Mouse (Mus musculus) adrenal gland, adult 18-20 months (tissue): ENCODE data around the gene Ctdspl. TPM values are rescaled to one million over a fixed set of nuclear protein-coding genes. Genes with fewer than 3 reads are reported as not detected.

Experiments
- DNase-seq, 2 experiments: peaks; one replicate each; pipeline ENCODE4 v3.0.0; 2021 to 2022; ENCODE audit warnings: low spot score in 2 of 2
- total RNA-seq, 2 experiments: library from RNA; stranded (reverse); gene quantifications; 1 replicate in 1 of 2; 2 replicates in 1 of 2; pipeline ENCODE4 v1.2.3; 2021

Ctdspl gene
- total RNA-seq, 2 experiments from 2014 or later, result 28.8 to 37.7 TPM

DNA sequence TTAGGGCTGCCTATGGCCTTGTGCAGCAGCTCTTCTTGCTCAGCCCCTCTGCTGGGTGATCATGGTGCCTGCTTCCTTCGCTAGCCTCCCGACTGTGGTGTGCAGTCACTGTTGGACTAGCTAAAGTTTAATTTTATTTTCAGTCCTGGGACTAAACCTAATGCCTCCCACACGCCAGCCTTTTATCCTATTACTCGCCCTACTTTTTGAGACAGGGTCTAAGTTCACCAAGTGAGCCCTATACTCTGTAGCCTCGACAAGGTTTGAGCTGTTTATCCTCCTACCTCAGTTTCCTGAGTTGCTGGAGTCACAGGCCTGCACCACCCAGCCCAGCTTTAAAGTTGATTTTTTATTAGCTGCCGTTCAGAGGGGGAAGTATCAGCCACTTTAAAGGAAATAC is 99.0 kb downstream of the Ctdspl start:
- no peak for DNase-seq

DNA sequence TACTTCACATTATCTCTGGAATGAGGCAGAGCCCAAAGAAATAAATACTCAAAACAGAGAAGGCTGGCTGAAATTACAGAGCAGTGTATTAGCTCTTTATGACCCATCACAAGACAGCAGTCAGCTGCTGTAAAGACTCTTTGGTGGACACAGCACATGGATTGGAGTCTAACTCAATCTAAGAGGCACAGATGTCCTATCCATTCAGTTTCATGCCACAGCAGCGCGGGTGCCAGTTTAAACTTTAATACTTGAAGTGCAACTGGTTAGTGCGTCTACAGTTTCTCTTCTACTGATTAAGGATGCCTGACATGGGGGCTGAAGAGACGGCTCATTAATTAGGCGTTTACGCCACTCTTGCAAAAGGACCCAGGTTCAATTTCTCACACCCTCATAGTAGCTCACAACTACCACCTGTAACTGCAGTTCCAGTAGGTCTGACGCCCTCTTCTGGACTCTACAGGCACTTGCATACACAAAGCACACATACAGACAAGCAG is 99.6 kb downstream of the Ctdspl start:
- no peak for DNase-seq

DNA sequence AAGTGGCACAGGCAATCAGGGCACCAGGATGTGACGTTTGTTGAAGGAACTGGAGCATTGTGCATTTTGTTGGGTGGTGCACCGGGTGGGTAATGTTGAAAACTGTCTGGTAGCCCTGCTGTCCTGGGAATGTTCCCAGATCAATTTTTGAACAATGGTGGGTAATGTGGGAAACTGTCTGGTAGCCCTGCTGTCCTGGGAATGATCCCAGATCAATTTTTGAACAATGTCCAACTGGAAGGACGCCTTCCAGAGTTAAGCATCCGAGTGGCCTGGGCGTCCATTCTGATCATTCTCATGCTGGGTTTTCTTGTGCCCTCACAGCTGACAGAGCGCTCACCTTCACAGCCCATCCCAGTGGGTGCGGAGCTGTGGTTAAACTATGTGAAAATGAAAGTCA is 101.1 kb downstream of the Ctdspl start:
- no peak for DNase-seq

DNA sequence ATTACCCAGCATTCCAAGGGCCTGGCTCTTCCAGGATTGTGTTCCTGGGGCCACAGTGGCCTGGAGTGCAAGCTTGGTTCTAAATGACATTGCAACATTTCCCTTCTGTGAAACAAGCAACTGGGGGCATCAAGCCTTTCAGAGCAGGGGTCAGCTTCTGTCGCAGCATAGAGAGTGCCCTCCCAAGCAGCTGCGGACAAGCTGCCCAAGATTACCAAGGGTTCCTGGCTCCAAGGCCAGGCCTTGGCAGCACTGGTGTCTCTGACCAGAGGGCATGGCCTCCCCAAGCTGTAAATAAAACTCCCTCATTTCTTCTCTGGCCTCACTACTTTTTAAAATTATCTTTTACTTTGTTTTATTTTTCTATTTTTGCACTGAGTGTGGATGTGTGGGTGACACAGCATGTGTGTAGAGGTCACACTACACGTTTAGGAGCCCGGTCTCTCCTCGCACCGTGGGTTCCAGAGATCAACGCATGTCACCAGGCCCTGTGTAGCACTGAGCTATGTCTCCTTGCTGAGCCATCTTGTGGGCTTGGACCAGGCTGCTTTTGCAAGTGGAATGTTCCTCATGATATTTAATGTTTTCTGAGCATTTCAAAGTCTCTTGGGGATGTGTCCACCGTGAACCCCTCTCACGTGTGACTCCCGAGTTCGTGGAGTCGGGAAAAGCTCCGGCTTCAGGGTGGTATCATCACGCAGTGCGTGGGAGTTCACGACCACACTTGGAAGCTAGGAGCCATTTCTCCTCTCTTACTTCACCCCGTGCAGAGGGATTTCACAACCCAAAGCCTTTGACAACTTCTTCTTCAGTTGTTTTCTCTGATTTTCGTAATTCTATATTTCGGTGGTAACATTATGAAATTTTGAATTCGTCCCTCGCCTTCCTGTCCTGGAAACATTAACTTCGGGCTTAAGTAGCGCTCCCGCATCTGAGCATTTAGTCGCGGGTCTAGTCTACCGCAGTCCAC is 102.3 kb downstream of the Ctdspl start:
- DNase-seq, result no peak

DNA sequence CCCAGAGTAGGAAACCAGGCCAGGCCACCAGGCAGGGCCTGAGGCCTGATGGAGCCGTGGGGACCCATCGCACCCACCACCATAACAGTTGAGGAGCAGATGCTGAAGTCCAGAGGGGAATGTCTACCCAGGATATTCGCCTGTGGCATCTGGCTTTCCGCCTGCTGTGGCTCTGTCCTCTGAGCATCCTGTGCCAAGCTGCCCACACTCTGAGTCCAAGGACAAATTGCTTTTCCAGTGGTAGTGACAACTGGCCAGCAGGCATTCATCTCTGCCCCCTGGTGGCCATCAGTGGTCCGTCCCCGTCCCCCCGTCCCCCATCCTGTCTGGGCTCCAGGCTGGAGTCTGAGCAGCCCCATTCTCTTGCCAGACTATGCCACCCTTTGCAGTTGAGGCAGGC is 103.3 kb downstream of the Ctdspl start:
- DNase-seq, result peak; percentile 75 to 76

DNA sequence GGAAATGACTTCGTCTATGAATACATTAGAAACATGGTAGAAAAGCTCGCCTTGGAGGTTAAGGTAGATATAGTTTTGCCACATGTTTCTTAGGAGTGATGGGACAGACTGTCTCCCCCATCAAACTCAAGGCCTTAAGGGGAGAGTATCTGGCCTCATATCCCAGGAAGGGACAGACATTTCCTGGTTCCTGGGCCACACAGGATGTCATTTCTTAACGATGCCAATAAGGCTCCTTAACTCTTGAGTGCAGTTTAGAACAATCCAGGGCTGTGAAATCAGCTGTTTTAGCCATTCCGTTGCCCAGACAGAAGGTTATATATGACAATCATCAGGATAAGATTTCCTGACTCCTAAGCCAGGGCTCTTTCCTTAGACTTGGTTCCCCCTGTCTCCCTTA is 104.8 kb downstream of the Ctdspl start:
- DNase-seq, result no peak

DNA sequence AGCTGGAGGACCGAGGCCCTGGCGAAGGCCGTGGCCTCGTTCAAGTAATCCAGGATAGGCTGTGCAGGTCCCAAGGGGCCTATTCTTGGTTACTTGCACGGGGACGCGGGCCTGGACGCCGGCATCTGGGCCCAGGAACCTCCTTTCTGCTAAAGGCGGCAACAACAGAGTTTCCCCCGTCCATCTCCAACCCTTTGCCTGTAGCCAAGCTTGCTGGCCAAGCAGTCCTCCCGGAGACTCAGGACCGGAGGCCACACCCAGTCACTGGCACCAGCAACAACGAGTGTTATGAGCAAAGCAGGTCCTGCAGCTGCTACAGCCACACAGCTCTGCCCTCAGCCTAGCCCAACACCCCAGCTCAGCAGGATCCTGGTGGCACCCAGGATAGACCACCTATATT is 105.5 kb downstream of the Ctdspl start:
- peak; percentile 8 to 38 for DNase-seq

DNA sequence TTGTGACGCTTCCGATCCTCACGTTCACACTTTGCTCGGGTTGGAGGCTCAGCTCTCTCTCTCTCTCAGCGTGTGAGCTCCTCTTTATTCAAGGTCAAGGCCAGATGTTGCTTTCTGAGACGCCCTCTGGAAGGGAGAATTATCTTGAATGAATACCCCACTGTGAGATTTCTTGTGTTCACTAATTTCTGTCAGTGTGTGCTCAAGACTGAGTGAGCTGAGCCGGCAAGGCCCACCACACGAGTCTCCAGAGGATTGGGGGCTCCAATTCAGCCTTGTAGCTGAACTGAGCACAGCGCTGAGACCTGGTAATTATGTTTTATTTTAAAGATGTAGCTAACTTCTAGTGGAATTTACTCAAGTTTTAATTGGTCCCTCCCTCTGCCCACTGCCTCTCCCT is 106.3 kb downstream of the Ctdspl start:
- DNase-seq, result no peak

DNA sequence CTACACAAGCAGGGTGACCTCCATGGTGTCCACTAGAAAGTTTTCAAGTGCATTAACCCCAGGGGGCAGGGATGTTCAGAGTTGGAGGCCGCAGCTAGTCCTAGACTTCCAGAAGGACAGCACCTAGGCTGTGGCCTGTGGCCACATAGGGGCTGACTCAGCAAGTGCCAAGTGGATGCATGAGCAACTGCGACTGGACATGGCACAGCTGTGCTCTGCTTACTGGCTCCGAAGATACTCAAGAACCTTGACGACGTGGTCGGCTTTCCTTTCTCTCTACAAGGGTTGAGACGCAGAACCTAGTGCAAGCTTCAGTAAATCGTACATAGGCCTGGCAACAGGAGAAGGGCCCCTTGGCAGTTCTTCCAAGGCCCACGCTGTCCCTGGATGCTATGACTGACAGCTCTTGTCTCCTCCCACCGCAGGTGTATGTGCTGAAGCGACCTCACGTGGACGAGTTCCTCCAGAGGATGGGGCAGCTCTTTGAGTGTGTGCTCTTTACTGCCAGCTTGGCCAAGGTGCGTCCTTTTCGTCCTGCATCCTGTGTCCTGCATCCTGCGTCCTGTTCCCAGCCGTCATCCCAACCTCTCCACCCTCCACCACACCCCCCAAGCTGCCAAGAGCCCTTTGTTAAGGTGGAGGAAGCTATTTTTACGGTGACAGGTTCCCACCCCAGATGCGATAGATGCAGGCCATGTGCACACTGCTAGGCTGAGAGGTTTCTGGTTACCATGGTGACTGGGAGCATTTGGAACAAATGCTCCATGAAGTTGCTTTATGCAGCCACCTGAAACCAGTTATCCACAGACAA is 107.1 kb downstream of the Ctdspl start:
- DNase-seq, result no peak

DNA sequence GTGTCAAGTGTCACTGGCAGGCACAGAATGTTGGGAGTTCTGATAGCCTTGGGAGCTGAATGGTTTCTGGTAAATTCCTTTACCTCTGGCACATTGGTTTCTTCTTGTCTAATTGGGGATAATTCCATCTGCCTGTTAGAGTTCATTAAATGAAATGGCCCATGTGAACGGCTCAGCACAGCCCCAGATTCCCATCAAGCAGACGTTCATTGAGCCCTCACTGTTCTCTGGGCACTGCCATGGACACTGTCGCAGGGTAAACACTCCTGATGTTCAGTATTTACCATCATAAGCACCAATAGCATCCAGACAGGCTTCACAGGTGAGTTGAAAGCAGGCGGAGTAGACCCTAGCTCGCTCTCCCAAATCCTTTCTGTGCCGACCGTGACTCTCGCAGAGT is 107.8 kb downstream of the Ctdspl start:
- no peak for DNase-seq

DNA sequence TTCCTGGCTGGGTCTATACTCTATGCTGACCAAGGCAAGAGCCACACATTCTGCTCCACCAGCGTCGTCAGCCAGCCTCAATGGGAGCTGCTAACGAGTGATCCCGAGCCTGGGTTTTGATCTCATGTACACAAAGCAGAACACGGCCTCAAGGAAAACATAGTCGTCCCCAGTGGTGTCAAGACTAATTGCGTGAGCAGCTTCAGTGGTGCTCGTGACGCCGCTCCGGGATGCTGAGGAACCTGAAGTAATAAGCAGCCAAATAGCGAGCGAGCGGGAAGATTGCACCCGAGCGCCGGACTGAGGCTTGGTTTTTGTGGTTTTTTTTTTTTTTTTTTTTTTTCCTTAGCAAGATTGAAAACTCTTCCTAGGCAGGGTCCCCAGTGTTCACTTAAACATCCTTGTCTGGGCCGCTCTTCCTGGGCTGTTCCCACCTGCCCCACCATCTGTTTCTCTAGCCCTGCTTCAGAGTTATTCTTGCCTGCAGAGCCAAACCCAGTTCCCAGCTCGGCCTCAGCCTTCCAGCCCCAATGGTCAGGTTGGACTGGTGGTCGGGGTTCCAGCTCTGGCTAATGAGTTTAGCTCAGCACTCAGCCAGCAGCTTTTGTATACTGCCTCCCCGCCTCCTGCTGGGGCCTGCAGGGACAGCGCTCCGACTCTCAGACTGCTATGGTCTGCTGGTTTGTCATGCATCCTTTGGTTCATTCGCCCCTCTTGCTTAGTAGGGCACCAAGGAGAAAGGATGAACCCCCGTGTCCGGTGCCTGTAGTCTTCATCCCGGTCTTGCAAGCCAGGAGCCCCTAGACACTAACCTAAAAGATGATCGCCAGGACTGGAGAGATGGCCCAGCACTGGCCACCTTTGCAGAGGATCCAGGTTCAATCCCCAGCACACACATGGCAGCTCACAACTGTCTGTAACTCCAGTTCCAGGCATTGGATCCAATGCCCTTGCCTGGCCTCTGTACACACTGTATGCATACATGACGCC is 108.7 kb downstream of the Ctdspl start:
- DNase-seq, result no peak

DNA sequence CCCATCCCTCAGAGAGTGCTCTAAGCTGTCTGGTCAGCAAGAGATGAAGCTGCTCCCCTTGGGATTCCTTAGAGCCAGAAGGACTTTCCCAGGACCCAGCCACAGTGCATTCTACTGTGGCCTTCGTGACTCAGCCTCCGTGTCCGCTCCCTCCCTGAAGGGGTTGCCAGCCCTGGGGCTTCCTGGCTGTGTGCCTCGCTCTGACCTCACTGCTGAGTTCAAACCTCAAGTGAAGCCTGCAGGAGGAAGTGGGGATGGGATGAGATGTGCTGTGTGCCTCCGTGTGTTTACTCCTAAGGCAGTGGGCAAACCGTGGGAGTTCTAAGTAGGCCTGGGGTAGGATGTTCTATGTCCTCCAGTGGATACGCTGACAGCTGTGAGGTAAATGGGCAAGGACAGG is 109.6 kb downstream of the Ctdspl start:
- DNase-seq, result peak; percentile 61 to 63

DNA sequence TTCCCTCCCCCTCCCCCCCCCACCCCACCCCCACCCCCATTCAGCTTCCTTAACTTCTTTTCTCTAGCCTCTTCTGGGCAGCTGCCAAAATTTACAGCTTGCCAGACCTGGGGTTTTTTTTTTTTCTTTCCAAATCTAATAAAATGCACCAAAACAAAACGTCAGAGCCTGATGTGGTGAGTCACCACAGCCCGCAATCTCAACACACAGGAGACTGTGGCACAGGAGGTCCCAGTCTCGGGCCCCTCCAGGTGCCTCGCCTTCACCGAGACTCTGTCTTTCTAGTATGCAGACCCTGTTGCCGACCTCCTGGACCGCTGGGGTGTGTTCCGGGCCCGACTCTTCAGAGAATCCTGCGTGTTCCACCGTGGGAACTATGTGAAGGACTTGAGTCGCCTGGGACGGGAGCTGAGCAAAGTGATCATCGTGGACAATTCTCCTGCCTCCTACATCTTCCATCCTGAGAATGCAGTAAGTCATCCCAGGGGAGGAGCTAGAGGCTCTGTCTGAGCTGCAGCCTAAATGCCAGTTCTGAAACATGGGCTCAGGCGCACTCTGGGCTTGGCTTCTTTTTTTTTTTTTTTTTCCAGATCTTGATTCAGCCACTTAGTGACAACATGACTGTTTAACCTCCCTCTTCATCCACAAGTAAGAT is 111.0 kb downstream of the Ctdspl start:
- DNase-seq, result no peak

DNA sequence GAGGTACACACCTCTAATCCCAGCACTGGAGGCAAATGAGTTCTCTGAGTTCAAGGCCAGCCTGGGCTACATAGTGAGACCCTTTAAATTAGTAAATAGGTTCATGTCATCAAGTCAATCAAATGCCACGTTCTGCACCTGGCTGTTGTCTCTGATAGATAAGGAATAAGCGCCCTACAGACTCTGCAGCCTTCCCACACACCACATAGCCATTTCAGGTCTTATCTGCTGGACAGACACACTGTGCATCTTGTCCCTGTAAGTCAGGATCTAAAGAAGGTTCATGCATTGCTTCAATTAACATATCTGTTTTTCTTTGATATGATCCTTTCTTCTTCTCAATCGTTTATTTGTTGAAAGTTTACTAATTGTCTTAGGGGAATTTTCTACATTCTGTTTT is 112.3 kb downstream of the Ctdspl start:
- no peak for DNase-seq

DNA sequence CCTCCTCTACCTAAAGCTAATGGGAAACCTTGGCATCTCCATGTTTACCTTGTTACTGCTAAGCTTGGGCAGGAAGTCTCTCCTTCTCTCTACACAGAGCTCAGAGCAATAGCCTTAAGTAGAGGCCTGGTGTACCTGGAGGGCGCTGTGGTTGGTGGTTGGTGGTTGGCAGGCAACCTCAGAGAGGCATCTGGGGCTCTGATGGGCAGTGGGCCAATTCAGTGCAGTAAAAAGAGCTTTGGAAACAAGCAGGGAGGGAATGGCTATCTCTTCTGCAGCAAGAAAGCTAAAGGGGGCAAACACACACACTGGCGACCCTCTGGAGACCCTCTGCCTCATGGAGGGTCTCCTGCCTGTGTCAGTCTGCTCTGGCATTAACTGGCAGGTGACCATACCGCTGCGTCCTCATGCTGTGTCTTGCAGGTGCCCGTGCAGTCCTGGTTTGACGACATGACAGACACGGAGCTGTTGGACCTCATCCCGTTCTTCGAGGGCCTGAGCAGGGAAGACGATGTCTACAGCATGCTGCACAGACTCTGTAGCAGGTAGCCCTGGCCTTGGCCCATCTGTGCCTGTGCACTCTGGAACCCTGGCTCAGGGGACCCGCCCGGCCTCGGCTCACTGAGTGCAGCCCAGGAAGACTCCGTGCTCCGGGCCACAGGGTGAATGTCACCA is 114.0 kb downstream of the Ctdspl start:
- no peak for DNase-seq

DNA sequence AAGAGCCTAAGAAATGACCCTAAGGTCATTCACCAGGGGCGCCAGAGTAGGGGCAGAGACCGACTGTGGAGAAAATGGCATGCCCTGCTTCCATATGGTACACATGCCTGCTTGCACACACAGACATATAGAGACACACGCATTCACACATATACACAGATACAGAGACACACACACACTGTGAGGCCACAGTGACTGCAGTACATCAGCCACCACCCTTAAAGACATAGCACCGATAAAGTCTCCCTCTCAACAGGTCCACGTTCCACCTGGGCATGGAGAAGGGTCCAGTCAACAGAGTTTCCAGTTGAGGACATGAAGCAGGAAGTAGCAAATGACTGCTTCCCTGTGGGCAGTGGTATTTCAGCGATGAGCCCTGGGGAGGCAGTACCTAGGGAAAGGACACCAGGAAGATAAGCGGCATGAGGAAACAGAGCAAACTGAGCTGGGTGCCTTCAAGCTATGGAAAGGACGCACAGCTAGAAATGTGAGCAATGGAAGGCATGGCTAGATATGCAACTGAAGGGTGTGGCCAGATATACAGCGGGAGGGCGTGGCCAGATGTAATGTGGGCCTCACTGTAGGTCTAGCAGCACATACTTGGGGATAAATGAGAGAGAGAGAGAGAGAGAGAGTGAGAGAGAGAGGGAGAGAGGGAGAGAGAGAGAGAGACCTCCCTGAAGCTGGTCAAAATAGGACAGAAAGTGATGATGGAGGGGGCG is 122.1 kb downstream of the Ctdspl start:
- DNase-seq, result no peak

DNA sequence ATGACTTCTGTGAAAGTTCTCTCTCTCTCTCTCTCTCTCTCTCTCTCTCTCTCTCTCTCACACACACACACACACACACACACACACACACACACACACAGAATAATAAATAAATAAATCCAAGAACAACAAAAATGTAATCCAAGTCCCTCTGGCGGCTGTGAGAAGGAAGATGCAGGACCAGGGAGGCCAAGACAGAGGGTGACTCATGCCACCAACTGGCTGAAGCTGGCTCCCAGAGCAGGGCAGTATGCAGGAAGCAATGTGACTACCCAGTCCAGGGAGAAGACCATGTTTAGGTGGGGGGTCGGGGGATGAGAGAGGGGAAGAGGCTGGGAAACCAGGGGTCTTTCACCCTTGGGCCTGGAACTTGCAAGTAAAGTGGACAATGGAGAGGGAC is 124.9 kb downstream of the Ctdspl start:
- DNase-seq, result no peak

DNA sequence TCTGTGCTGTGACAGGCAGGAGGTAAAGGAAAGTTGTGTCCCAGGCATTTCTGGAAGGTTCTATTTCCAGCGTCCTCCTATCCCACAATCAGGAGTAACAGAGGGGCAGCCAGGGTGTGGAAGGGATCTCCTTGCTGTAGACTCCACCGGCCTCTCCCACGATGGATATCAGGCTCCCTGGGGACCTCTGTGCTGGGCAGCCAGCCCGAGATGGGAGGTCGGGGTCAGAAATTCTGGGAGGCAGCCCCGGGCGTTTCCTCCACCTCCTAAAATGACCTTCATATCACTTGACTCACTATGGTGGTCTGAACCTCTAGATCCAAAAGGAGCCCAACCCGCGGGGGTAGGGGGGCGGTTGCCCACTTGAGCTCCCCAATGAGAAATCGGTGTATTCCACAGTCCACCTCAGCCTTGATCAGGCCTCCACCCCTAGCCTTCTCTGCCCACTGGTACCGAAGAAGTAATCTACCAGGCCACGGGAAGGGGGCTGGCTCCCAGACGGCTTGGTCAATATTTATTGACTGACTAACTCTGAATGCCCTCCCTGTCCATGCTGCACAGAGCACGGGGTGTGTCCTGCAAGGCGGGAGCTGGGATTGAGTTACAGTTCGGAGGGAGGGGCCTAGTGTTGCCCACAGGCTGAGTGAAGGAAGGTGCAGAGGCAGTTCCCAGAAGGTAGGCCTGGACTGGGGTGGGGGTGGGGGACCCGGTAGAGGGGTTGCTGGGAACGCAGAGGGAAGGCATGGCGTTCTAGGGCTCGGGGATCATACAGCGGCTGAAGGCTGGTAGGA is 126.1 kb downstream of the Ctdspl start, which contains the start of gene Vill:
Vill (plus strand) TSS at position 625 of the 791 bp plus-strand sequence.
- no peak for DNase-seq
